Mouse (Mus musculus) E14TG2a.4 (cell line): Measurements from ENCODE around the gene Olfr444.

Source experiments
- H3K27me3 ChIP-seq: 2 replicates; pipeline ENCODE4 v1.6.1; 2014; ENCODE audit warnings: low read length, control low read depth; ENCODE audit not compliant: insufficient read depth
- H3K36me3 ChIP-seq: 2 replicates; pipeline ENCODE4 v1.6.1; 2014; ENCODE audit warnings: low read length, control low read depth; ENCODE audit not compliant: insufficient read depth
- H3K4me1 ChIP-seq: replicated peaks from 2 replicates; pipeline ENCODE4 v1.6.1; 2014; ENCODE audit warnings: low read depth, low read length, control low read depth
- H3K4me3 ChIP-seq: replicated peaks from 2 replicates; pipeline ENCODE4 v1.5.1; 2014; ENCODE audit warnings: mild to moderate bottlenecking, low read length
- H3K9me3 ChIP-seq: 2 replicates; pipeline ENCODE4 v1.6.1; 2014; ENCODE audit warnings: low read length, control low read depth
- CTCF ChIP-seq: conservative IDR thresholded peaks from 2 replicates; pipeline ENCODE4 v1.5.1; 2014; ENCODE audit warnings: low read length
- NANOG ChIP-seq: IDR thresholded peaks from 2 replicates; pipeline ENCODE4 v1.6.1; 2014; ENCODE audit warnings: borderline replicate concordance, low read length, mixed read lengths
- POU5F1 ChIP-seq: IDR thresholded peaks from 2 replicates; pipeline ENCODE4 v1.6.1; 2014; ENCODE audit warnings: low read length, borderline replicate concordance

Olfr444 gene

DNA sequence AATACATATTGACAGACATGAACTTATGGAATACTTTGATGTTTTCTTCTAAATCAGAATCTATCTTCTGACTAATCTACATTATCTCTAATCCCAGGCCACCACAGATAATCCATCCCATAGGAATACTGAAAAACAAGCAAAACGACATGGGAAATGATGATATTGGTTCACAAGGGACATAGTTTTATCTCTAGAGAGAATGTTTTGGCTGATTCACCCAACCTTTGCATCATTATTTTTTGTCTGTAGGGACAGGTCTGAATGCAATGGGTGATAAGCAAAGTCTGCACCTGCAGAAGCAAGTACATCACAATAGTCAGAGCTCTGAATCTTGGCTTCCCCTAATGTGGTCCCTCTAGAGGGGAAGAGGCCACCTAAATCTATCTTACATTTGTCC is at the start of gene Olfr444:
TSS of gene Olfr444 (plus strand) at position 301 of the 400 bp plus-strand sequence.
- peaks cover 10% of the 10 kb centered on the region; the same call in 1 of the 2 replicates for H3K9me3 ChIP-seq
- no peaks in the 10 kb centered on the region for H3K27me3 ChIP-seq
- H3K4me3 ChIP-seq = no peak within 1 kb of the TSS
- no peaks in the 10 kb centered on the region for H3K36me3 ChIP-seq
- no peaks in the 10 kb centered on the region for H3K4me1 ChIP-seq
- TF ChIP-seq CTCF (no peak), NANOG (no peak), POU5F1 (no peak)

DNA sequence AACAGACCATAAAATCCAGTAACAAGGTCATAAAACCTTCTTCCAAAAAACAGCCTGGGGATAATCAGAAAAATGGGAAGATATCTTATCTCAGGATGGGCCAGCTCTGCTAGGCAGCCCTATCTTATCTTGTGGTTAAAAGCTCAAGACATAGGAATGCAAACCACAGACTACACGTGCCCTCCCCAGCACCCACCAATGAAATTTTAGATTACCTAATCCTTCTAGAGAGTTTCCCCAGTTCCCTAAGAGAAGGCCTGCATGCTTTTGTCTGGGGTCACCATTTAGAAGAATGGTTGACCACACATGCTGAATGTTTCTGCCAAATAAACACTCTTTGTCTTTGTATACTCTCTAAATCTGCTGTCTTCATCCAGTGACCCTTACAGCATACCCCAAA is 48.5 kb upstream of the Olfr444 start:
- no peak overlapping the region for H3K4me3 ChIP-seq
- H3K9me3 ChIP-seq = no peaks in the 10 kb centered on the region
- TF ChIP-seq CTCF (no peak), NANOG (no peak), POU5F1 (no peak)
- no peaks in the 10 kb centered on the region for H3K4me1 ChIP-seq
- no peaks in the 10 kb centered on the region for H3K36me3 ChIP-seq
- no peaks in the 10 kb centered on the region for H3K27me3 ChIP-seq

DNA sequence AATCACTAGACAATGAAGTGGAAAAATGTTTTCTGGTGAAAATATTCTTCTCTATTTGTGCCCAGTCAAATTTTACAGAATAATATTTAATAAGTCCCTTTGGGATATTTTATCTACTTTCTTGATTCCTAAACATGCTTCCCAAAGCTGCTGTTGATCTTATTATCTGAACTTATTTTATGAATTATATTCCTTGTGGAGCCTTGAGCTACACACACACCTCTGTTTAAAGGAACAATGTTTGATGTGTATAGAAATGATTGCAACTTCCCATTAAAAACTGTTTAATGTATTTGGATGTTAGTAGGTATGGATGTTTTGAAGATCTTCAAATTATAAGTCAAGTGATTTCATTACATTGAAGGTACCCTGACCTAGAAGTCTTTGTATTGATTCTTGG is 40.3 kb upstream of the Olfr444 start, which contains the start of gene Olfr447:
TSS of gene Olfr447 (plus strand) at position 301 of the 400 bp plus-strand sequence.
- no peaks in the 10 kb centered on the region for H3K4me1 ChIP-seq
- no peaks in the 10 kb centered on the region for H3K9me3 ChIP-seq
- TF ChIP-seq POU5F1 = no peak
- TF ChIP-seq NANOG = no peak
- no peak for TF ChIP-seq CTCF
- no peaks in the 10 kb centered on the region for H3K27me3 ChIP-seq
- no peak within 1 kb of the TSS for H3K4me3 ChIP-seq
- no peaks in the 10 kb centered on the region for H3K36me3 ChIP-seq

DNA sequence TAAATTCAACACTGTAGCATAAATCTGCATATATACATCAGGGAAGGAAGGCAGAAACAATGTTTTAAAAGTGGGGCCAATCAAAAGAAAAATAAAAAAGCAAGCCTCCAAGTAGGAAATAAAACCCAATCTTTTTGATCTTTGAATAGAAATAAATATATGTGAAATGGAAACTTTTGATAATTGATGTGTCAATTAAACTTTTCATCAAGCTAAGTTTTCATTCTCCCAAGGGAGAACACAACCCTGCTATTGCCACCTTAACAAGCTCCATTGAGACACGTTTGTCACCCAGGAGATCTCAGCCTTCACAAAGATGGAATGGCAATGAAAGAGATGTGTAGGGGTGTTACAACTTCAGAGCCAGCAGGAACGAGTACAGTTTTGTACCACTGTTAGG is 27.8 kb upstream of the Olfr444 start, which contains the start of gene Olfr446:
TSS of gene Olfr446 (plus strand) at position 301 of the 400 bp plus-strand sequence.
- TF ChIP-seq CTCF = no peak
- no peak for TF ChIP-seq POU5F1
- TF ChIP-seq NANOG = no peak
- no peaks in the 10 kb centered on the region for H3K9me3 ChIP-seq
- H3K27me3 ChIP-seq = no peaks in the 10 kb centered on the region
- H3K4me3 ChIP-seq = no peak within 1 kb of the TSS
- no peaks in the 10 kb centered on the region for H3K4me1 ChIP-seq
- no peaks in the 10 kb centered on the region for H3K36me3 ChIP-seq

DNA sequence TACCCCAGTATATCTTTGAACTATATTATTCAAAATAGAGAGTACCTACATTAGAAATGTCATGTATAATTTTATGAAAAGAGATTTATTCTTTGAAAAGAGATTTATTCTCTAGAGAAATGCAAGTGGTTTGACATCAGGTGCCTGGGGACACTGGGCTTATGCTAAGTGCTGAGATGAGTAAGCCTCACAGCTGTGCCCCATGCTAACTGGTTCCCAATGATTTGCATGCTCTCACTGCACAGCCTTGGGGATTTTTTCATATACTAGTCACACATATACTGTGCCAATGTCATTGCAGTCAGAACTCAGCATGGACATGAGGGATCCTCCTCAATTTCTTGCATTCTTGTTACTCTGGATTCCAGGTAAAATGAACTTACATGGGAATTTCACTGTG is 31.5 kb downstream of the Olfr444 start:
- H3K27me3 ChIP-seq = no peaks in the 10 kb centered on the region
- no peak for TF ChIP-seq NANOG

More for the DNA sequence above, 31.5 kb downstream of the Olfr444 start:
- Histone ChIP-seq H3K9me3 (peaks cover 25% of the 10 kb centered on the region), H3K4me1 (no peaks in the 10 kb centered on the region), H3K4me3 (no peak overlapping the region), H3K36me3 (no peaks in the 10 kb centered on the region)
